Mouse (Mus musculus): ENCODE measurements around the gene Pdss2.

The Pdss2 gene

DNA sequence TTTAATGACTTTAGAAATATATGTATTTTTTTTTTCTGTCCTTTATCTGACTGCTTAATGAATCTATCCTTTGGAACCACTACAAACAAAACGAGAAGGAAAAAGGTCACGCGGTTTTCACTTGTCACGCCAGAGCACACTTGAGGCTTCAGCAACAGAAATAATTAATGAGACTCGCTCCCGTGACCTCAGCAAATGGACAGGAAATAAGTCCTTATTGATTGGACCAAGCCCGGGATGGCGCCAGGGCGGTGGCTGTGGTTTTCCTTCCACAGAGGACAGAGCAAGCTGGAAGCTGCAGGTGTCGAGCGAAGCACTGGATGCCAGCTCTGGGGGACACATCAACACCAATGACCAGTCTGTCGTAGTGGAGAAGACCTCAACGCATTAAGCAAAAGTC is 218.8 kb downstream of the Pdss2 start:
- peak; percentile 70 for DNase-seq (ENCODE audit: low spot score)

DNA sequence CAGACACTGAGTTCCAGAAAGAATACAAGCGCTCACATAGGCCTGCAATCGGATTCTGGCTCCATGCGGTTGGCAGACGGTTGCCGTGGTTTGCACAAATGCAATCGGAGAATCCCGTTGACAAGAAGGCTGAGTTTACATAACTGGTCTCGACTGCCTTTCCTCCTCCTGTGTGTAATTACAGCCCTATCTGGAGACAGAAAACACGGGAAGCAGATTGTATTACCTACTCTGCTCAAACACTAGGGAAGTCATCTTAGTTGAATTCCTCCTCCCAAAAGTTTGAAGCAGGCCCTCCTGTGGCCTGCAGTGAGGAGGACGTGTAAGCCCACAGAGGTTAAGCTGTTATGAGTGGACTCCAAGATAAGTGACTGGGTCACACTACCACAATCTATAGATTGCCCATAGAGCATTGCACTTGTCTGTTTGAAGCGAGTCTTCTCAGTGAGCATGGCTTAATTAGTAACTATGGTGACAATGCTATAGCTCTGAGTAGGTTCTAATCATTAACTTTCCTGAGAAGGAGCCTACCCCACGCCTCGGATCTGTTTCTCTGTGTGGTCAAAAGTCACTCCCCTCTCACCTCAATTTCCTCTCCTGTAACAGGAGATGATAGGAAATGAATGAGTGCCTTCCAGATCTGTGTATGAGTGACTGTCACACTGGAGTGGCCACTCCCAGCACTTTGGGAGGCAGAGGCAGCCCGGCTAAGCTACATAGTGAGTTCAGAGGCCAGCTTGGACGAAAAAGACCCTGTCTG is 219.9 kb downstream of the Pdss2 start:
- peak; percentile 41 for DNase-seq (ENCODE audit: low spot score)

DNA sequence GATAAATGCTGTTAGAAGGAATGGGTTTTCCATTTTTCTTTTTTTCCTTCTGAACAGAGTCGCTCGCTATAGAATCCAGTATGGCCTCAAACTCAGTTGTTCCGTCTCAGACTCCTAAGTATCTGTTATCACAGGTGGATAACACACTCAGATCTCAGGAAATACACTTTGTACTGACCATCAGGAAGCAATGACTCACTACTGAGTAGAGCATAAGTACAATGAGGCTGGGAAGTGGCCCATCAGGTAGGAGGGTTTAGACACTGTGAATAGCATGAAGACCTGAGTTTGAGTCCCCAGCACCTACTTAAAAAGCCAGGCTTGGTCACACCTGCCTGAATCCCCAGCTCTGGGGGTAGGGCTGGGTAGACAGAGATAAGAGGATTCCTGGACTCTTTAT is 227.4 kb downstream of the Pdss2 start:
- no peak for DNase-seq (ENCODE audit: low spot score)

DNA sequence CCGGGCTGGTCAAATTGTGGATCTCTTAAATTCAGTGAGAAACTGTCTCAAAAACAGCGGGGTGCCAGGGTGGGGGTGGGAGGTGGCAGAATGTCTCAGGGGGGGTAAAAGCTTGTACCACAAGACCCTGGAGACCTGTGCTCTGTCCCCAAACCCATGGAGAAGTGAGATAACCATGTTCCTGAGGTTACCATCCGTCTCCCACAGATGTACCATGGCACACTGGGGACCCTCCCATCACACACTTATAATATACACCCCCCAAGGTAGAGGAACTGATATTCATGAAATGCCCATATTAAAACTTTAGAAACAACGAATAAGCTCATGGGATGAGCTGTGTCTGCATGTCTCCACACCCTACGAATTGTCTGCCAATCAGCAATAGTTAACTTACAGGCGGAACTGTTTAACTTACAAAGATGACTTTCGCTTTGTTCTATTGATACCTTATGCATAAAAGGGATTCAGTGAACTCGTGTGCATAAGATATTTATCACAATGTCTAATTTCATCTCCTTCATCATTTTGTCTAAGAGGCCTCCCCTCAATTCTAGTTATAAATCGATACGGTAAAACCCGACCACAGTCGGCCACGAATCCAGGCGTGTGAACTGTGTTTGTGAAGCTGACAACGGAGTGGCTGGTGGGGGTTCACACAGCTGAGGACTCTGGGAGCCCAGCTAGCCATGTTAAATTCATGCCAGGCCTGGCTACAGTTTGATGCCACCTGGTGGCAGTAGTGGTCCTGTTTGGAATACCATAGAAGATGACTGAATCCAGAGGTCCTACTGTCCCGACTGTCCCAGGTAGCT is 230.8 kb downstream of the Pdss2 start:
- peak; percentile 87 for DNase-seq (ENCODE audit: low spot score)

DNA sequence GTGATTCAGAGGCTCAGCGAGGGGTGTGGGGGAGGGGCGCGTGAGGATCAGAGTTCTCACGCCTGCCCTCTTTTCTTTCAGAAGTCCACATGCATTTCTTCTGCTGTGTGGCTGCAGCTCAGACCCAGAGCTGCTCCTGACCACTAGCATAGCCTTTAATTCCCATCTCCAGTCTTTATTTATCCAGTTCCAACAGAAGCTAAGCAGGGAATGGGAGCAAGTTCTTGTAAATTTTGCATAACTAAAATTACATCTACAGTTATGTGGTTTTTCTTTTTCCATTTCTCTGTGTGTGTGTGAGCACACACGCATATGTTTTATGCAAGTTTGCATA is 231.3 kb downstream of the Pdss2 start:
- DNase-seq (ENCODE audit: low spot score): no peak

DNA sequence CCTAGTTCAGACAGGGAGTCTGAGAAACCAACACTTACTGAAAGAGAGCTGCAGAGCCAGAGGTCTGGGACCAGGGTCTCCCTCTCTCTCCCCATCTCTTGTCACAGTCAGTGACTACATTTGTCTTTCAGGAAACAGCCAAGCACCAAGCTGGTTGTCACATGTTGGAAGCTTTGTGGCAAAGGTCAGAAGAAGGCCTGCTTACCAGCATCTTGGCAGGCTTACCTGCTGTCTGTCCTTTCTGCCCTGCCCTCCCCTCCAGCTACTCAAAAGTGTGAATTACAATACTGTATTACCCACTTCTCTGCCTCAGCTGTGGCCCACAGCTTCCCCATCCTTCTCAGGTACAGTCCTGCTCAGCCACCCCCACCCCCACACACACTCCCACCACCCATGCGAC is 232.9 kb downstream of the Pdss2 start:
- DNase-seq (ENCODE audit: low spot score): no peak

DNA sequence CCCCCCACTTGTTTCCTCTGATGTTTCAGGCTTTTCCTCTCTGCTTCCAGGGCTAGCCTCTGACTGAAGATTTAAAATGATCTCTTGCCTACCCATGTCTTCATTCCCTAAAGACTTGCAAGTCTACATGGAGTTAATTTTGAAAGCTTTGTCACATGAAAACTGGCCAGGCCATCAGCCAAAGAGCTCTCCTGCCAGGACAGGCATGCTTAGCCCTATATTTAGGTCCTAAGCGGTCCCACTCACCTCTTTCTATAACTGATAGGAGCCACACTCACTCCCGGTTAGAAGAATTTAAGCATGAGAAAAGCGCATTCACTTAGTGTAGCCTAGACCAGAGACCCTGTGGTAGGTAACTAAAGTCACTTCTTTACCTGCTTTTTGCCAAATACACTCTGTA is 233.4 kb downstream of the Pdss2 start:
- no peak for DNase-seq (ENCODE audit: low spot score)

DNA sequence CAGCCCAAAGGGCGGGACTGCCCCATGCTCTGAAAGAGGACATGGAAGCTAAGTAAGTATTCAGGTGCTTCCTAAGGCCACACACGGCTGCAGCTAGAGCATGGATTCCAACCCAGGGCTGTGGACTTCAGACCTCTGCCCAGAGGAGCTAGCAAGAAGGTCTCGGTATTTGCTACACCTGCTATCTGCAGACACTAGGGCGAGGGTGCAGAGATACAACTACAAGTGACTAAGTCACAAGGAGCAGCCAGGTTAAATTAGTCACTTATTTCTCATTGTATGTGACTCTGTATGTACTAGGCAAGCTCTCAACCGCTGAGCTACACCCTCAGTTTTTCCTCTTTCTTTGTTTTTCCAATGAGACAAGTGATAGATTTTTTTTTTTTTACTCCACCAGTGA is 241.5 kb downstream of the Pdss2 start:
- no peak for DNase-seq (ENCODE audit: low spot score)

DNA sequence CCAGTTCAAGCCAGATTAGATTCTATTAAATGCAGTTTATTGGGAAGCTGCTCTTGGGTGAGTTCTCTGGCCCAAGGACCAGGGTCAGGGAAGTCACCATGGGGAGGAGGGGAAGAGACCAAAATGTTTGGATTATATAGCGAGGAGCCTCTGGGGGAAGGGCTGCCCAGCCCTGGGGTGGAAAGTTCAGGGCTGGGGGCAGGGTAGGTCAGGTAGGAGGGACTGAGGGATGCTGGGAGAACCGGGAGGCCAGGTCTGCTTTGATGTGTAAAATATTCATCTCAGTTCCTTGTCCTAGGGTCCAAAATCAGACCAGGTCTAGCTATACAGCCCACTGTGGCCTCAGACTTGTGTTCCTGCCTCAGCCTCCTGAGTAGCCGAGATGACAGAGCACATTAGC is 241.9 kb downstream of the Pdss2 start:
- DNase-seq (ENCODE audit: low spot score): no peak

DNA sequence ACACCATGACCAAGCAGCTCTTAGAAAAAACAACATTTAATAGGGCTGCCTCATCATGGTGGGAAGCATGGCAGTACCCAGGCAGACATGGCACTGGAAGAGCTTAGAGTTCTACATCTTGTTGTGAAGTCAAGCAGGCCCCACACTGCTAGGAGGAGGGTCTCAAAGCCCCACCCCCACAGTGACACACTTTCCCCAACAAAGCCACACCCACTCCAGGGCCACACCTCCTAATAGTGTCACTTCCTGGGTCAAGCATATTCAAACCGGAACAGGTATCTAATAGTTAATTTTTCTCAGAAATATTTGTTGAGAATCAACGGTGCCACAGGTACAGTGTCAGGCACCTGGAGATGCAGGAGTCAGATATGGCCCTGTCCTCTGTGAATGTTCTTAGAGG is 244.9 kb downstream of the Pdss2 start:
- DNase-seq (ENCODE audit: low spot score): no peak

DNA sequence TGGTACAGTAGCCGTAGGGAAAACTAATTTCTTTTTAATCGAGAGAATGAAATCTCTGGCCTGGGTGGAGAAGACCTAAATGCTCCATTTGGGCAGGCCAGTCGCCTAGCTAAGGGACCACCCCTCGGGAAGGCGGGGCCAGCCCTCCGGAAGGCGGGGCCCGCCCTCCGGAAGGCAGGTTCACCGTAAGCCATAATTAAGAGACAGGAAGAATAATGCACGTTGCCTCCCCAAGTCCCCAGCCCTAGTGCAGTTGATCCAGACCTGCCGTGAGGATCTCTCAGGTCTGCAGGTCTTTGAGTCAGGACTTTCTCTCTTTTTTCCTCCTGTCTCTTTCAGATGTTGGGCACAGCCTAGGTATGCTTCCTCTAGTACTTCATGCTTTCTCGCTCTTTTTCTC is 246.4 kb downstream of the Pdss2 start:
- DNase-seq (ENCODE audit: low spot score): no peak

DNA sequence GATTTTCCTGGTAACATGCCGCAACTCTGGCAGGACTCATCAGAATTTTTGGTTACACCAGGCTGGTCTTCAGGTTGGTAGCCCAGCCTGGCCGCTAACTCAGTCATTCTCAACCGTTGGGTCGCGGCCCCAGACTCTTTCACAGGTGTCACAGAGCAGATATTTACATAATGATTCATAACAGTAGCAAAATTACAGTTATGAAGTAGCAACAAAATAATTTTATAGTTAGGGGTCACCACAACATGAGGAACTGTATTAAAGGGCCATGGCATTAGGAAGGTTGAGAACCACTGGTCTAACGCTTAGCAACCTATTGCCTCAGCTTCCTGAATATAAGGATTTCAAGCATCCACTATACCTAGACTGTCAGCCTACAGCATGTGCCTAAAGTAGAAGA is 247.0 kb downstream of the Pdss2 start:
- no peak for DNase-seq (ENCODE audit: low spot score)

DNA sequence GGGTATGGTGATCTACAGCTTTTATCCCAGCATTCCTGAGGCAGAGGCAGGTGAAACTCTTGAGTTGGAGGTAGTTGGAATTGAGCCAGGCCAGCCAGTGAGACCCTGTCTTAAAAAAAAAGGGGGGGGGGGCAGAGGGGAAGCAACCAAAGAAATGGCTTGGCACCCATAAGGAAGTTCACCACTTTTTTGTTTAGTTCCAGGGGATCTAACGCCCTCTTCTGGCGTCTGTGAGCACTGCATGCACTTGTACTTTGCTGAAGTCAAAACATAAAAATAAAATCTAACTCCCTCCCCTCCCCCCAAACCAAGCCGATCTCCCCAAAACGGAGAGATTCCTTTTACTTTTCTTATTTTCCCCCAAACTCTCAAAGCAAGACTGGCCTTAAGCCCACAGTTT is 254.1 kb downstream of the Pdss2 start:
- no peak for DNase-seq (ENCODE audit: low spot score)

DNA sequence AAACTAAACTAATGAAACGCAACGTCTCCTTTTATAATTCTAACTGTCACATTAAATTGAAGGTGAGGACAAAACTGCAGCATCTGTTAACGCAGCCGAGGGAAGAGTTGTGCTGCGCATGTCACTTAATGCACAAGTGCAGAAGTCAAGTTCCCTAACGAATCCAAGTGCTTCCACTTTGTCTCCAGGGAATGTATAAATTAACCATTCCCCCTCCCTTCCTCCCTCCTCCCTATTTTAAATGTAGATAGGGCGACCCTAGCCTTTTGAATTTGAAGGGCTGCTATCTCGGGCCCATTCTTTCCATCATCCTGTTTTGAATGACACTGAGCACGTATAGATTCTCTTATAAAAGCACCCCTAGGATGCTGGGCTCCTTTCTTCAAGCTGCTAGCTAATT is 256.2 kb downstream of the Pdss2 start:
- DNase-seq (ENCODE audit: low spot score): peak; percentile 63

DNA sequence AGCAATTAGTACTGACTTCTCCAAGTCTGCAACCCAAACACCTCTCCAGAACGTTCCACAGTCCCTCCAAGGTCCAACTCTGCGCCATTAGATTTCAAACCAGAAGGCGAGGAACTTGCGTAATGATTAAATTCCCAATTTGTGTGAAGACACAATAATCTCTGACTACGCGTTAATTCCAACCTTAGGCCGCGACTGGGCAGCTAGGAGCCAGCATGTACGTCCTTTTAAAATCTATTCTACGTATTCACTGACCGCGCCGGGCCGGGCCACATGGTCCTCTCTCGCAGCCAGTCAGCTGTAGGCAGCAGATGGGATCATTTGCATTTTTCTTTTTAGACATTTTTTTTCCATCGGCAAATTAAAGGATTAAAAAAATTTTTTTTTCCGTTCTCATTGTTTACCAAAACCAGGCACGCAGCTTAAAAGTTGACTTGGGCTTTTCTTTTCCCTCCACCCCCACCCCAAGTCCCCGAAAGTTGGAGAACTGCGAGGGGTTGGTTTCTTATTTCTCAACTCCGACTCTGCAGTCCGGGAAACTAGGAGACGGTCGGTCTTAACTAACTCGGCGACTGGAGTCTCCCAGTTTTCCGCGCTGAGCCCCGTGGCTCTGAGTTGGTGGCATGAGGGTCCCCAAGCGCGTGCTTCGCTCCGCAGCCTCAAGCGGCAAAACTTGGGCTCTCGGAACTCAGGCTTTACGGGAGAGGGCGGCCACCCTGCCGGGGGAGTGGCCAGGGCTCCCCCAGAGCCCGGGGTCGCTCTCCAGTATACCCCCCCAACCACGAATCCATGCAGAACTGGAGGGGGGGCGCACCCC is 256.8 kb downstream of the Pdss2 start:
- DNase-seq (ENCODE audit: low spot score): peak; percentile 89

DNA sequence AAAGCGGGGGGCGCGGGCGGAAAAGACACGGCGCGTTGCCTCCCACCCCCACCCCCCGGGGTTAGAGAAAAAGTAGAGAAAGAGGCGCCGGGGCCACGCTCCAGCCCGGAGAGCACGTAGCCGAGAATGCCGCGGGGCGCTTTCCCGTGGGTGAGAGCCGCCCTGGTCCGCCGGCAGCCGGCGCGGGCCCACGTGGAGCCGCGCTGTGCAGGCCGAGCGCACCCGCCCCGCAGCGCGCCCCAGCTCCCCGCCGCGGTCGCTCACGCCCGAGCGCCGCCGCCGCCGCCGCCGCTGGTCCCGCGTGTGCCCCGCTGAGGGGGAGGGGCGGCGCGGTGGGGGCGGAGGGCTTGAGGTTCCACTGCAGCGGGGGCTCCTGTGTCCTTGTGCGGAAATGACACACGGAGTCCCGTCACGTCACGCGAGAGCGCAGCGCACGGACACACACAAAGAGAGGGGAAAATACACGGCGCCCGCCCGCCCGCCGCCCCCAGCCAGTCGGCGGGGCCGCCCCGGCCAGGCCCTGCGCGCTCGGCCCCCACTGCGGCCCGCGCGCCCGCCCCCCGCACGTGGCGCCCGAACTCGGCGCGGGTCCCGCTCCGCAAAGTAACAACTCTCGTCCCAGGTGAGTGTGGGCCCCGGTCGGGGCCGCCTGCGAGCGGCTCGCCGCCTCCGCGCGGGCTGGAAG is 257.6 kb downstream of the Pdss2 start, which contains the start of gene Bend3:
TSS of gene Bend3 (plus strand) at position 81 of the 685 bp plus-strand sequence.
- peak; percentile 68 for DNase-seq (ENCODE audit: low spot score)

DNA sequence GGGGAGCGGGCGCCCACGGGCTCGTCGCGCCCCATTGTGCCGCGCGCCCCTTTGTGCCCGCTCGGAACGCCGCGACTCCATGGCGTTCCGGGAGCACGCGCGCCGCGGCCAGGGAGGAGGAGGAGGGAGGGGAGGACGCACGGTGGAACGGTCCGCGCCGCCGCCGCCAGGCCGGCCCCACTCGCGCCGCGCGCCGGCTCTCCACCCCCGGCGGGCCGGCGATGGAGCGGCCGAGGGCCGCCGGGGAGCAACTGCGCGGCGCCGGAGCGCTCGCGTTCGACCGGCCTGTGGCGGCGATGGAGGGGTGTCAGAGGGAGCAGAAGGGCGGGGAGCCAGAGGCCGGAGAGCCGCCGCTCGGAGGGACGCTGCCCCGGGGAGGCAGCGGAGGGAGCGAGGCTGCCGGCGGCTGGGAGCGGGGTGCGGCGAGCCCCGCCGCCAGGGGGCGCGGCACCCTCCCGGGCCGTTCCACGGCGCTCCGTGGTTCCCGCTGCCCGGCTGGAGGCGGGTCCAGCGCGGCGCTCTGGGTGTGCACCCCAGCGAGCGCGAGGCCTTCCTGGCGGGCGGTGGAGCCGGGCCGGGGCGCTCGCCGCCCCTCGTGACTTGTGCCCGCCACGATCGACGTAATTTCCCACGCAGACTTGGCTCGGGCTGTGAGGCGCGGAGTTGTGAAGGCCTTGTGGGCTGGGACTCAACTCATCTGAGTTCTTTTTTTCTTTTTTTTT is 258.3 kb downstream of the Pdss2 start:
- peak; percentile 78 for DNase-seq (ENCODE audit: low spot score)

DNA sequence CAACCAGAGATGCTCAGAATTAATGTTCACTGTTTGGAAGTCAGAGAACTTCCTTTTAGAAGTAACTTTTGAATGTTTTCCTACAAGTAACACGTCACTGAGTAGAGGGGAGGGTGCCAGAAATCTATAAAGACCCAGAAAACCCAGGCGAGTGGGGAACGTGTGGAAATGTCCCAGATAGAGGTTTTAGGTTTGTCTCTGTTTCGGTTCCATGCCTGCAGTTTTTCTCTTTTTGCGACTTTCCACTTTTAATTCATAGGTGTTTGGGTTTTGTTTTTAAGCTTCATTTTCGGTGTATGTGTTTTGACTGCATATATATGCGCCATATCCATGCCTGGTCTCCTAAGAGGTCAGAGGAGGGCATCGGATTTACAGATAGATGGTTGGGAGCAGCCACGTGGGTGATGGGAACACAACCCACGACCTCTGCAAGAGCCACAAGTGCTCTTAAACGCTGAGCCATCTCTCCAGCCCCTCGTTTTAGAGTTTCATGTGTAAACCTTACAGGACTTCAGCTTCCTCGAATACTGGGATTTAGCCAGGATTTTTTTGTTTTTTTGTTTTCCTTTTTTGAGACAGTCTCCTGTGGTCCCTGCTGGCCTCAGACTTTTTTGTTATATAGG is 259.1 kb downstream of the Pdss2 start:
- peak; percentile 41 for DNase-seq (ENCODE audit: low spot score)

DNA sequence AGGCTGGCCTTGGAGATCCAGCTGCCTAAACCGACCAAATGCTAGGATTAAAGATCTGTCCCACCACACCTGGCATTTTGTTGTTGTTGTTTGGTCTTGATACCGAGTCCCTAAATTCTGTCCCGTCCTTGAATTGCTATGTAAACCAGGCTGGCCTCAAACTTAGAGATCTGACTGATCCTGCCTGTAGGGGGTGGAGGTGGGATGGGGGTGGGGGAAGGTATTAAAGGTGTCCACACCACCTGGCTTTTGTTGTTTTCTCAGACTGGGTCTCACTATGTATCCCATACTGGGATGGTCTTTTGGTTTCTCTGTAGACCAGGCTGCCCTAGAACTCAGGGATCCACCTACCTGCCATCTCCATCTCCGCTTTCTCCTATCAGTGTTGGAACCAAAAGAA is 259.9 kb downstream of the Pdss2 start:
- no peak for DNase-seq (ENCODE audit: low spot score)

DNA sequence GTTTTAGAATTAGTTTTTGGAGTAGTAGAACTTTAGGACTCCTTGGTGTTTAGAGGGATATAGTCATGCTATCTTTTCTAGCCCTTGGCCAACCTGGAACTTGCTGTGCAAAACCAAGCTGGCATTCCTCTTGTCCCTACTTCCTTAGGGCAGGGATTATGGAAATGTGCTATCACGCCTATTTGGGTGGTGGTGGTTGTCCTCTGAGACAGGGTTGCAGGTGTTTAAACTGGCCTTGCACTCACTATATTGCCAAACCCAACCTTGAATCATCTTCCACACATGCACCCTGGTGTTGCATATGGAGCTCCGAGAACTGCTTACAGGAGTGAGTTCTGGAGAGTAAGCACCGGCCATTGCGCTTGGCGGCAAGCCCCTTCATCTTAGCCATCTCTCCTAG is 260.7 kb downstream of the Pdss2 start:
- no peak for DNase-seq (ENCODE audit: low spot score)

DNA sequence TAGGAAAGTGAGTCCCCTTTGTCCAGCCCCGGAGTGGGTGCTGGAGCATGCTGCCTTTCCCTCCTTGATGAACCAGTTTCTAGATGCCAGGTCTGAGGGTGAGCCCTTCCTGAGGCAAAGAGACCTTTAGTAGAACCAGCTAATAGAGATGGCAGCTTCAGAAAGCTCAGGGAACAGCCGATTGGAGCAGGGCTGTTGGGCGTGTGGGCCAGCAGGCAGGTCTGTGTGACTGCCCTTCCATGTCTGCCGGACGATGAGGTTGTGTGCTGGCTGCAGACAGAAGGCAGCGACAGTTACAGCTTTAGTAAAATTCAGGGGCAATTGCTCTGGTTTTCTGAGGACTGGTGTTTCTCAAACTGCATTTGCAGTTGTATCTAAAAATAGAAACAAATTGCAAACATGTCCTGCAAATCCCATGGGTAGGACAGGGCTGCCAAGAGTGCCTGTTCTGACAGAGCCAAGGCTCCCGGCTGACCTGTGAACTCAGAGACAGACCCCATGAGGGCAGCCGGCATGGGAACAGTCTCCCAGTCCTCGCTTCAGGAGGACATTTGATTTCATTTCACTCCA is 262.2 kb downstream of the Pdss2 start:
- DNase-seq (ENCODE audit: low spot score): peak; percentile 43
